Mouse (Mus musculus) lung, adult 2 months (tissue): ENCODE results near the gene Zfp184.
"Not testable (repeated sequence)": the region's sequence is repeated elsewhere in the genome, so short reads cannot be mapped to it uniquely, and the experiment has no call there.

Experiments used
- CTCF ChIP-seq: fragments of 200-500 bp; IDR thresholded peaks from 2 replicates; pipeline ENCODE4 v1.5.1; 2011; ENCODE audit warnings: mild to moderate bottlenecking, low read length, control low read depth; ENCODE audit not compliant: insufficient read depth
- POLR2A ChIP-seq: fragments of 200-500 bp; IDR thresholded peaks from 2 replicates; pipeline ENCODE4 v1.6.1; 2011; ENCODE audit warnings: low read depth, mild to moderate bottlenecking, control low read depth, low read length, borderline replicate concordance; ENCODE audit errors: extremely low read depth

DNA sequence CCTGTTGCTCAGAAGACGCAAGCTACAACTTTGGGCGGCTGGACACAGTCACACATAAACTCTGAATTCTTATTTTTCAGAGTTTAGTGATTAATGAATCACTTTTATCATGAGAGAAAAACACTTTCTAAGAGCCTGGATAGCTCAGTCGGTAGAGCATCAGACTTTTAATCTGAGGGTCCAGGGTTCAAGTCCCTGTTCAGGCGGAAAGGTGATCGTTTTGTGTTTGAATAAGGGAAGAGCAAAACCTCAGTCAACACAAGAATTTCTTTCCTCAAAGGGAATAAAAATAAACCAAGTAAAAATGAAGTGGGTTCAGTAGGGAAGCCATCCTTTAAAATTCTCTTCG, 37.1 kb upstream of the Zfp184 start:
- not testable (repeated sequence) for TF ChIP-seq POLR2A, CTCF
